Mouse (Mus musculus): Measurements from ENCODE around the gene Gnpat. TPM values are rescaled to one million over a fixed set of nuclear protein-coding genes. Genes with fewer than 3 reads are reported as not detected.
"Not testable (repeated sequence)": the region's sequence is repeated elsewhere in the genome, so short reads cannot be mapped to it uniquely, and the experiment has no call there.

Gene Gnpat
- polyA plus RNA-seq, 1 experiment from 2014 or later = 106 TPM

DNA sequence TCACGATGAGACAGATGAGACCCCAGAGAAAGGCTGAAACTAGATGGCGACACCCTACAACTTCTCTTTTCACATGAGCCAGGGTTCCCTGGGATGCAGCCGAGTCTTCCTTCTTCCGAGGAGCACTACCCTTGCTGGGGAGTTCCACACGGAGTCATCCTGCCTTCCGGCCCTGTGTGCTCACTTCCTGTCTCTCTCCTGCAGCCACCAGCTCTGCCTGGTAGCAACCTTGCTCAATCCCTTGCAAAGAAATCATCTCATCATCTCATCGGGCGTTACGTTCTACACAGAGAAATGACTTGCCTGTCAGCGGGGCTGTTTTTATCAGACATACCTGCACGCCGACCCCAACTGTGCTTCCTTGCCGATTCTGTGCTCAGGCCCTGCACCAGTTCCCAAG lies 32.8 kb upstream of the Gnpat start:
- H3K4me2 ChIP-seq (replicated peaks) = no peak overlapping the region
- H3K27ac ChIP-seq = no peak overlapping the region
- H3K27me3 ChIP-seq = 0 out of 2 replicates have a peak, but pooled peaks cover 7% of the 10 kb centered on the region
- no peaks in the 10 kb centered on the region for H3K9me3 ChIP-seq
- ATAC-seq = no peak
- H3K4me3 ChIP-seq (replicated peaks) = no peak overlapping the region
- H3K36me3 ChIP-seq = peaks cover 29% of the 10 kb centered on the region
- H3K9ac ChIP-seq (replicated peaks) = no peak overlapping the region
- 83% methylated on average over 13 of the region's 13 CpGs for WGBS
- H3K4me1 ChIP-seq (replicated peaks) = 0 out of 2 replicates have a peak, but pooled peaks cover 2% of the 10 kb centered on the region

DNA sequence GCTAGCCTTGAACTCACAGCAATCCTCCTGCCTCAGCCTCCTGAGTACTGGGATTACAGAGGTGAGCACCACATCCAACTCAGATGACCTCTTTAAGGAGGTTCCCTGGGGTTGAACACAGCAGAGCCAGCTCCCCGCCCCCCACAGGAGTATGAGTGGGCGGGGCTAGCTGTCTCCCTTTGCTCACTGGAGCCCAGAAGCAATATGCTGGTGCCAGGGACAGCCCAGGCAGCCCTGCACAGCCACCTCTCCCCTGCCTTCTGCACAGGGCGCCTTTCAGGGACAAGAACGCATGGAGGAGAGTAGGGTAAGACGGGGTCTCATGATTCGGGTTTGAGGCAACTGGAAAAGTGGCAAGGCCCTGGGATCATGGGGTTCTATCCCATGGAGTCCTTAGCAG lies 31.3 kb upstream of the Gnpat start:
- 0 out of 2 replicates have a peak, but pooled peaks cover 7% of the 10 kb centered on the region for H3K27me3 ChIP-seq
- peaks cover 19% of the 10 kb centered on the region for H3K36me3 ChIP-seq
- H3K9ac ChIP-seq (replicated peaks) = no peak overlapping the region
- no peak overlapping the region for H3K27ac ChIP-seq
- no peaks in the 10 kb centered on the region for H3K9me3 ChIP-seq
- H3K4me2 ChIP-seq (replicated peaks) = no peak overlapping the region
- no peak for ATAC-seq
- H3K4me3 ChIP-seq (replicated peaks) = no peak overlapping the region
- H3K4me1 ChIP-seq (replicated peaks) = 0 out of 2 replicates have a peak, but pooled peaks cover 2% of the 10 kb centered on the region
- 79% methylated on average over 6 of the region's 6 CpGs for WGBS

DNA sequence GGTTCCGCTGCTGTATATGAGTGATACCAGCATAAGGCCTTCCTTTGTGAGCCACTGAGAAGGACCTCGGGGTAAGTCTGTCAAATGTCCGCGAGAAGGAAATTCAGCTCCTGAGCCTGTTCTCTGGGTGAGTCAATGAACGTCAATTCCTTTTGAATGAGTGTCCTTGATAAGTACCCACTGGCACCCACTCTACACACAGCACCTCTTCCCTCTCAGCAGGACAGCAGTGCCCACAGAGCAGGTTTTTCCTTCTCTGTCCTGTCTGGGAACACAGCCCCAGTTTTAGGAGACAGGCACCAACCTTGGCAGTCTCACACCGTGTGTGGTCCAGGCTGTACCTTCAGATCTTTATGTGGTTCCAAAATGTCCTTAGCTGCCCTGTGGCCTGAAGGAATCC lies 30.9 kb upstream of the Gnpat start:
- Histone ChIP-seq H3K9ac (replicated peaks) (no peak overlapping the region), H3K27me3 (0 out of 2 replicates have a peak, but pooled peaks cover 7% of the 10 kb centered on the region), H3K36me3 (peaks cover 19% of the 10 kb centered on the region), H3K27ac (no peak overlapping the region), H3K4me3 (replicated peaks) (no peak overlapping the region), H3K9me3 (no peaks in the 10 kb centered on the region), H3K4me1 (replicated peaks) (0 out of 2 replicates have a peak, but pooled peaks cover 2% of the 10 kb centered on the region), H3K4me2 (replicated peaks) (no peak overlapping the region)
- no peak for ATAC-seq
- 89% methylated on average over 6 of the region's 6 CpGs for WGBS

DNA sequence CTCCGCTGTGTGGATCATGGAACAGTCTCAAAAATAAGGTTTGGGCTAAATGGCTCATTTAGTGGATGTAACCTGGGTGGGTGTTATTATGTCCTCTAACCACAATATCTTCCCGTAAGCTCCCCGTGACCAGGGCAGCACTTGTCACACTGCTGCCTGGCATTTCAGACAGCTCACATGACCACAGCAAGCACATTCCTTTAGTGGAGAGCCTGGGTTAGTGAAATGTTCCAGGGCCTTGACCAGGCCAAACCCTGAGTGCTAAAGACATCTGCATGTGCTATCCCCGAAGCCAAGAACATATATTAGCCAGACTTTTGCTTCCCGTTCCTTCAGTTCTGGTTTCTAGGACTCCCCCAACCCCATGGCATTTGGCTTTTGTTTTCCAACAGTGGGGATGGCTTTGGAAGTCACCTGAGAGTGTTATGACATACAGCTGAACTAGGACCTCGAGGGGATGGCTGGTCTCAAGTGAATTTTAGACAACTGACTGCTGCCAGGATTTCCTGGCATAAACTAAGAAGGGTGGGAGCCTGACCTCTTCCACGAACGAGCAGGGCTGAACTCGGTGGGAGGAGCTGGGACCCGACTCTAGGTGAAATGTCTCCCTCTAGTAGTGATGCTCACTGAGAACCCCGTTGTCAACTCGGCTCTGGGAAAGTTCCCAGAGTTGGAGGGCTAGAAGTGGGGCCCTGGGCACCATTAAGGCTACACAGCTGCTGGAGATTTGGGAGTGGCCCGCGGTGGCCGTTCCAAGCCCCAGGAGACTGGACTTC lies 29.2 kb upstream of the Gnpat start:
- no peak overlapping the region for H3K27ac ChIP-seq
- peaks cover 25% of the 10 kb centered on the region for H3K36me3 ChIP-seq
- H3K9ac ChIP-seq (replicated peaks) = no peak overlapping the region
- WGBS = 52% methylated on average over 15 of the region's 15 CpGs
- no peak overlapping the region for H3K4me2 ChIP-seq (replicated peaks)
- H3K4me1 ChIP-seq (replicated peaks) = 0 out of 2 replicates have a peak, but pooled peaks cover 2% of the 10 kb centered on the region
- H3K27me3 ChIP-seq = 0 out of 2 replicates have a peak, but pooled peaks cover 5% of the 10 kb centered on the region
- no peak overlapping the region for H3K4me3 ChIP-seq (replicated peaks)
- ATAC-seq = no peak
- no peaks in the 10 kb centered on the region for H3K9me3 ChIP-seq

DNA sequence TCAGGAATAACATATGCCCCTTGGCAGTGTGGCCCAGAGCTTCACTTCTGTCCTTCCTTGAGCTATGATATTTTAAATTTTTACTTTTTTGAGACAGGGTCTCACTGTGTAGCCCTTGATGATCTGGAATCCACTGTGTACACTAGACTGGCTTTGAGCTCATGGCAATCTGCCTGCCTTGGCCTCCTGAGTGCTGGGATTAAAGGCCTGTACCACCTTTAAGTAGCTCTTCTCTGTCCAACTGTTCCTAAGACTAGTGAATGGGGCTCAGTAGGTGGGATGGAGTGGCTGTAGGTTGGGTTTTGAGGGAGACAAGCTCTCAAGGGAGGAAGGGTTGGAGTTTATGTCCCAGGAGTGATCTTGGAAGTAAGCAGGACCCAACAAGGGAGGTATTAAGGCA lies 27.0 kb upstream of the Gnpat start:
- Histone ChIP-seq H3K27ac (no peak overlapping the region; the same call in 1 of the 2 replicates), H3K9me3 (no peaks in the 10 kb centered on the region), H3K9ac (replicated peaks) (no peak overlapping the region), H3K4me3 (replicated peaks) (no peak overlapping the region), H3K4me1 (replicated peaks) (0 out of 2 replicates have a peak, but pooled peaks cover 2% of the 10 kb centered on the region), H3K27me3 (no peaks in the 10 kb centered on the region), H3K36me3 (peaks cover 32% of the 10 kb centered on the region), H3K4me2 (replicated peaks) (no peak overlapping the region)
- ATAC-seq = no peak

DNA sequence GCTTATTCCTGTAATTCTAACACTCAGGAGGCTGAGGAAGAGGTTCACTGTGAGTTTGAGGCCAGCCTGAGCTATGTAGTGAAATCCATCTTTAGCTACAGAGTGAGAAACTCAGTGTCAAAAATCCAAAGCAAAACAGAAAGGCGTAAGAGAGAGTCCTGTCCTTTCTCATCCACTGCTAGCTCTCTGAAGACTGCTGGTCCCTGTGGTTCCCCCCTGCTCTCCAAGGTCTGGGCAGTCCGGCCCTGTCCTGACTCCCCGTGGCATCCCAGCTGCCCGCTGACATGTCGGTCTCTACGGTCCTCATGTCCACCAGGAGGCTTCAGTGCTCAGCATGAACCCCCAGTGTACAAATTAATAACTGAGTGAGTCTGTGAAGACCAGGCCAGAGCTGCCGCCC lies 26.6 kb upstream of the Gnpat start:
- no peak for ATAC-seq
- Histone ChIP-seq H3K27me3 (no peaks in the 10 kb centered on the region), H3K4me2 (replicated peaks) (no peak overlapping the region), H3K27ac (no peak overlapping the region), H3K4me3 (replicated peaks) (no peak overlapping the region), H3K36me3 (peaks cover 36% of the 10 kb centered on the region), H3K9ac (replicated peaks) (no peak overlapping the region), H3K9me3 (no peaks in the 10 kb centered on the region), H3K4me1 (replicated peaks) (0 out of 2 replicates have a peak, but pooled peaks cover 2% of the 10 kb centered on the region)
- WGBS = 79% methylated on average over 7 of the region's 7 CpGs

DNA sequence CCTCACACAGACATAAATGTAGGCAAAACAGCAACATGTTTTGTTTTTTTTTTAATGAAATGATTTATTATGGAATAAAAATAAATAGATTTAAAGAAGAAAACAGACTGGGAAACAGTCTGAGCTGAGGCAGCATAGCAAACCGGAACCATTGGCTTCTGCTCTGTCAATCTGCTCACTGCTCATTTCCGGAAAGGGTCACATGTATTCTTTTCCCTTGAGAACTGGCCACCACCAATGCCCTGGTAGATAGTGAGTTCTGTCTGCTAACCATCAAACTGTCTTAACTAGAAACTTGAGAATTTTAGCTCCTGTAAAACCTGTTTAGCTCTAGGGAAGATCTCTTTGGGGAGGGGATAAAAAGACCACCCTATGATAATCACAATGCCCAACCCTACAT lies 25.9 kb upstream of the Gnpat start:
- H3K27me3 ChIP-seq = no peaks in the 10 kb centered on the region
- H3K4me2 ChIP-seq (replicated peaks) = no peak overlapping the region
- H3K9ac ChIP-seq (replicated peaks) = no peak overlapping the region
- H3K4me3 ChIP-seq (replicated peaks) = no peak overlapping the region
- no peak for ATAC-seq
- H3K4me1 ChIP-seq (replicated peaks) = 0 out of 2 replicates have a peak, but pooled peaks cover 2% of the 10 kb centered on the region
- peaks cover 42% of the 10 kb centered on the region for H3K36me3 ChIP-seq
- 78% methylated on average over 2 of the region's 2 CpGs for WGBS
- no peak overlapping the region for H3K27ac ChIP-seq
- no peaks in the 10 kb centered on the region for H3K9me3 ChIP-seq

DNA sequence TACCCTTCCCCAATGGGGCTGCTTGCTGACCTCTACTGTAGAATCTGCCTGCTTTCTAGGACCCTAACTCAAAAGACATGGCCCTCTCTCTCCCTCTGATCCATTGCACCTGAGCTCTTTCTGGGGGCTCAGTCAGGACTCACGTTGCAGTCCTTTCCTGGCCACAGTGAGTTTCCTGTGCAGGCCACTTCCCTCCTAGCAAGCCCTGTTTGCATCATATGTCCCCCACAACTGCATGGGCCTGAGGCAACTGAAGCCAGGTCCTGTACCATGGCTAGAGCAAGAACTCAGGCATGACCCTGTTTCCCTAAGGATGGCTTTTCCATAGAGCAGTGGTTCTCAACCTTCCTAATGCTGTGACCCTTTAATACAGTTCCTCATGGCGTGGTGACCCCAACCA lies 24.9 kb upstream of the Gnpat start:
- ATAC-seq = no peak
- Histone ChIP-seq H3K4me1 (replicated peaks) (0 out of 2 replicates have a peak, but pooled peaks cover 2% of the 10 kb centered on the region), H3K9me3 (no peaks in the 10 kb centered on the region), H3K4me3 (replicated peaks) (no peak overlapping the region), H3K4me2 (replicated peaks) (no peak overlapping the region), H3K27me3 (no peaks in the 10 kb centered on the region), H3K36me3 (peaks cover 45% of the 10 kb centered on the region), H3K9ac (replicated peaks) (no peak overlapping the region), H3K27ac (no peak overlapping the region)
- 91% methylated on average over 2 of the region's 2 CpGs for WGBS

DNA sequence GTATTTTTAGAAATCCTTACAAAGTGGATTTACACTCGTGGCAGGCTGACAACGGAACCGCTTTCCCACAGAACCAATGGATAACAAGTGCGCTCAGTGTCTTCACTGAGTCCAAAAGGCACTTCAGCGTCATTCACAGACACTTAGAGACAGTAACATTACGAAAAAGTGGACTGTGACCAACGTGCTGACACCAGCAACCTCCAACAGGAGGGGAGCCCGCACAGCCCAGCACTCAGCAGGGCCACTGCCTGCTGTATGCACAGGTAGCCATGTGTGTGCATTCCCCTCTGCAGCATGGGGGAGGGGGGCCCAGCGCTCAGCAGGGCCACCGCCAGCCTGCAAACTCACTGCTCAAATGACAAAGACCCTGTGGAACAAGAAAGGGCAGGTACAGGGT lies 23.5 kb upstream of the Gnpat start:
- peaks cover 50% of the 10 kb centered on the region for H3K36me3 ChIP-seq
- H3K9me3 ChIP-seq = no peaks in the 10 kb centered on the region
- H3K4me3 ChIP-seq (replicated peaks) = no peak overlapping the region
- H3K27me3 ChIP-seq = no peaks in the 10 kb centered on the region
- no peak overlapping the region for H3K27ac ChIP-seq
- WGBS = 95% methylated on average over 10 of the region's 10 CpGs
- no peak for ATAC-seq
- no peak overlapping the region for H3K4me2 ChIP-seq (replicated peaks)
- H3K9ac ChIP-seq (replicated peaks) = no peak overlapping the region
- H3K4me1 ChIP-seq (replicated peaks) = no peaks in the 10 kb centered on the region

DNA sequence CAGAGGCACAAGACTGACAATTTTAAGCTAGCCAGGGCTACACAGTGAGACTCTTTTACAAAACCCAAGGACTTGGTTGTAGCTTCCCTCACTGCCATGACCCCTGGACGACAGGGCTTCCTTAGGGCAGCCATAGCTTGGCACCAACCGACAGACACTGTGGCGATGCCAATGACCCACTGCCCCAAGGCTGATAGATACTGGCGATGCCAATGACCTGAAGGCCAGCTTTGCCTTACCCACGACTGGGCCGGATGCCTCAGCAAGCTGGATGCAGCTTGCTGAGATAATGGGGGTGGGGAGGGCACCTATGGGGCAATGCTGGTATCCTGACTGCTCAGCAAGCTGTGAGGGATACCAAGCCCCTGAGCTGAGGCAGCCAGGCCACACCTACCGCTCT lies 21.9 kb upstream of the Gnpat start:
- Histone ChIP-seq H3K4me1 (replicated peaks) (no peaks in the 10 kb centered on the region), H3K4me3 (replicated peaks) (no peak overlapping the region), H3K36me3 (peaks cover 53% of the 10 kb centered on the region), H3K9me3 (no peaks in the 10 kb centered on the region), H3K4me2 (replicated peaks) (no peak overlapping the region), H3K27me3 (no peaks in the 10 kb centered on the region), H3K9ac (replicated peaks) (no peak overlapping the region), H3K27ac (no peak overlapping the region)
- WGBS = 93% methylated on average over 7 of the region's 7 CpGs
- ATAC-seq = no peak

DNA sequence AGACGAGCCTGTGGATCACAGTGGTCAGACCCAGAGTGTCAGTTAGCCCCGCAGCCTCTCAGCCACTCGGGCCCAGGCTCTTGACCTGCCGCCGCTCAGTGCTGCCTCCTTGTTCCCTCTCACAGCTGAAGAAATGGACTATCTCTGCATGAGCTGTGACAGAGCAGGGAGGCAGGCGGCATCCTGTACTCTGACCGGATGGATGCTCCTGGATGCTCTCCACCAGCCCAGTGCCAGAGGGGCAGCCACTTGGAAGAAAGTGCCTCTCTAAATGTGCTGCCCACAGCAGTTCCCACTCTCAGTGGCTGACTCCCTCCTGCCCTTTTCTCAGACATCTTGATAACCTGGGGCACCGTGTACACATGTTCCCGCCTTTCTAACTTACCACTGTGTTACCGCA lies 21.1 kb upstream of the Gnpat start:
- Histone ChIP-seq H3K4me1 (replicated peaks) (no peaks in the 10 kb centered on the region), H3K36me3 (peaks cover 53% of the 10 kb centered on the region), H3K9me3 (no peaks in the 10 kb centered on the region), H3K27me3 (no peaks in the 10 kb centered on the region), H3K4me2 (replicated peaks) (no peak overlapping the region), H3K4me3 (replicated peaks) (no peak overlapping the region), H3K9ac (replicated peaks) (no peak overlapping the region), H3K27ac (no peak overlapping the region)
- no peak for ATAC-seq
- WGBS = 91% methylated on average over 10 of the region's 10 CpGs

DNA sequence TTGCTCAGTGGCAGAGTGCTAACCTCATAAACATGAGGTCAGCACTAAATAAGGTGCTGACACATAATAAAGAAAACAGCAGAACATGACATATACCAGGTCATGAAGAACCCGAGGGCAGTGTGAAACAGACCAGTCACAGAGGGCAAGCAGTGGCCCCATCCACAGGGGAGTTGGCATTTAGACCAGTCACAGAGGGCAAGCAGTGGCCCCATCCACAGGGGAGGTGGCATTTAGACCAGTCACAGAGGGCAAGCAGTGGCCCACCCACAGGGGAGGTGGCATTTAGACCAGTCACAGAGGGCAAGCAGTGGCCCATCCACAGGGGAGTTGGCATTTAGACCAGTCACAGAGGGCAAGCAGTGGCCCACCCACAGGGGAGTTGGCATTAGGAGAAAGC lies 19.9 kb upstream of the Gnpat start:
- ATAC-seq; H3K4me1 ChIP-seq (replicated peaks); H3K9ac ChIP-seq (replicated peaks); H3K9me3 ChIP-seq; H3K27ac ChIP-seq; H3K4me3 ChIP-seq (replicated peaks); H3K27me3 ChIP-seq; H3K4me2 ChIP-seq (replicated peaks): not testable (repeated sequence)
- H3K36me3 ChIP-seq = peaks cover 50% of the 10 kb centered on the region
- 91% methylated on average over 1 of the region's 1 CpGs for WGBS

DNA sequence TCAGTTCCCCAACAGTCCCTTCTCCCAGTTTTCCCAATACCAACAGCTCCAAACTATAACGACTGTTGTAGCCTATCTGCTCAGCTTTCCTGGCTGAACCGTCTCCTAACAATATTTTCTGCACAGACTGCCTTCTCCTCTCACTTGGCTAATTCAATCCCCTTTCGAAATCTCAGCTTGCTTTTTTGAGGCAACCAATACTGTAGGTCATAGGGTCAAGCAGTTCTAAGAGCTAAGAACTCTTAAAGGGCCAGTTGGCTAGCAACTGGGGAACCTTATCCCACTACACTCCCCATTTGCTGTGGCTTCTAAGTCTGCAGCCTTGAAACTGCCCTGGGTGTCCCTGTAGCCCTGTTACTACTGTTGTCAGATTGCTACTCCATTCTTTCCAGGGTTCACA lies 17.7 kb upstream of the Gnpat start:
- 79% methylated on average over 3 of the region's 3 CpGs for WGBS
- no peaks in the 10 kb centered on the region for H3K9me3 ChIP-seq
- ATAC-seq = no peak
- H3K4me2 ChIP-seq (replicated peaks) = no peak overlapping the region
- no peak overlapping the region for H3K9ac ChIP-seq (replicated peaks)
- H3K36me3 ChIP-seq = peaks cover 28% of the 10 kb centered on the region
- H3K4me1 ChIP-seq (replicated peaks) = no peaks in the 10 kb centered on the region
- no peak overlapping the region for H3K4me3 ChIP-seq (replicated peaks)
- H3K27me3 ChIP-seq = no peaks in the 10 kb centered on the region
- H3K27ac ChIP-seq = no peak overlapping the region

Data from midbrain, embryonic 13.5 days (tissue).